Mouse (Mus musculus) testis, adult 2 months (tissue): ENCODE data around the gene Cnih1.

Experiments used
- CTCF ChIP-seq: fragments of 200-500 bp; IDR thresholded peaks from 2 replicates; pipeline ENCODE4 v1.5.1; 2012; ENCODE audit warnings: low read depth, mild to moderate bottlenecking, inconsistent platforms, low read length, moderate library complexity; ENCODE audit not compliant: control insufficient read depth, insufficient read depth, insufficient replicate concordance
- POLR2A ChIP-seq: fragments of 200-500 bp; IDR thresholded peaks from 2 replicates; pipeline ENCODE4 v1.6.1; 2012; ENCODE audit warnings: low read depth, mild to moderate bottlenecking, inconsistent platforms, low read length, moderate library complexity; ENCODE audit not compliant: control insufficient read depth

- TF ChIP-seq POLR2A (no peak), CTCF (no peak)
These were observed 28.9 kb upstream of the Cnih1 start for GRCm38 (mm10) chr14:46816916-46817622.
